Mouse (Mus musculus) liver, embryonic 16.5 days (tissue): ENCODE results near the gene Pigk. TPM values are rescaled to one million over a fixed set of nuclear protein-coding genes. Genes with fewer than 3 reads are reported as not detected.
"Not testable (repeated sequence)": the region's sequence is repeated elsewhere in the genome, so short reads cannot be mapped to it uniquely, and the experiment has no call there.

Source experiments
- ATAC-seq: fragments of 200-750 bp; cut with Nextera tagmentation; 2 replicates; pipeline ENCODE4 v1.8.0; 2017; ENCODE audit warnings: low read depth, mild to moderate bottlenecking, moderate number of reproducible peaks, moderate library complexity
- H3K27ac ChIP-seq: fragments of 300-500 bp; sonication (generic); 2 replicates; pipeline ENCODE4 v1.5.1; 2014; ENCODE audit warnings: mild to moderate bottlenecking, low read length
- H3K27me3 ChIP-seq: fragments of 300-500 bp; sonication (generic); 2 replicates; pipeline ENCODE4 v1.6.1; 2014; ENCODE audit warnings: low read depth, low read length, mixed read lengths; ENCODE audit not compliant: control insufficient read depth, insufficient read depth
- H3K36me3 ChIP-seq: fragments of 300-500 bp; sonication (generic); 2 replicates; pipeline ENCODE4 v1.6.1; 2014; ENCODE audit warnings: mild to moderate bottlenecking; ENCODE audit not compliant: control insufficient read depth, insufficient read depth
- H3K4me1 ChIP-seq: fragments of 300-500 bp; sonication (generic); 2 replicates; pipeline ENCODE4 v1.6.1; 2014; ENCODE audit warnings: low read depth, low read length, mixed read lengths; ENCODE audit not compliant: control insufficient read depth
- H3K4me2 ChIP-seq: fragments of 300-500 bp; sonication (generic); 2 replicates; pipeline ENCODE4 v1.6.1; 2014; ENCODE audit warnings: low read depth, low read length, mixed read lengths
- H3K4me3 ChIP-seq: fragments of 300-500 bp; sonication (generic); 2 replicates; pipeline ENCODE4 v1.5.1; 2014; ENCODE audit warnings: low read depth, mild to moderate bottlenecking, low read length
- H3K9ac ChIP-seq: fragments of 300-500 bp; sonication (generic); 2 replicates; pipeline ENCODE4 v1.6.1; 2014; ENCODE audit warnings: low read depth, low read length
- H3K9me3 ChIP-seq: fragments of 300-500 bp; sonication (generic); replicated peaks from 2 replicates; pipeline ENCODE4 v1.6.1; 2016; ENCODE audit warnings: low read length; ENCODE audit not compliant: control insufficient read depth
- WGBS: fragments of 180-500 bp; shearing (Covaris S2); extraction: QIAGEN DNeasy Blood & Tissue Kit; methylation state at CpG from one replicate; pipeline ENCODE4 v1.1.7; 2014; ENCODE audit not compliant: insufficient replicate concordance; 5-methylcytosine and 5-hydroxymethylcytosine counted together
- polyA plus RNA-seq: library from polyadenylated mRNA; unstranded; fragments of >200 nt; fragmentation: Nextera tagmentation; extraction: Ambion mirVana; gene quantifications from 2 replicates; pipeline ENCODE4 v1.2.1, GENCODE M21; 2015

Pigk gene
- polyA plus RNA-seq, 1 experiment from 2014 or later: 22.1 TPM

DNA sequence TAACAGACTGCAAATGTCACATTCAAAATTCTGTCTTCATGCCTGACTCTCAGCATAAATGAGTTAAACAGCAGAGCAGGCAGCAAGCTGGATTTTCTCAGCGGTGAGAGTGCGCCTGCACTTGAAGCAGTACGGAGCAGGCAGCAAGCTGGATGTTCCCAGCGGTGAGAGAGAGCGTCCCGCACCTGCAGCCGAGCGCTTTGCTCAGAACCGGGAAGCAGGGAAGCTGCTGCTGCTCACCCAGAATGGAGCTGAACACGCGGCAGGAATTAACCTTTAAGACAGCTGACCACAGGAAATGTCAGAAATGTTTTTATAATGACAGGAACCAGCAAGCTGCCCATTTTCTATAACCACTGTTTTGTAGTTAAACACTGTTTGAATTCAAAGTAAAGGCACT lies 53.6 kb downstream of the Pigk start:
- Histone ChIP-seq H3K27me3 (no peaks in the 10 kb centered on the region), H3K4me1 (peaks cover 13% of the 10 kb centered on the region), H3K9ac (no peak overlapping the region), H3K4me3 (no peak overlapping the region), H3K9me3 (no peaks in the 10 kb centered on the region), H3K36me3 (no peaks in the 10 kb centered on the region; the same call in 1 of the 2 replicates), H3K4me2 (no peak overlapping the region), H3K27ac (no peak overlapping the region)
- no peak for ATAC-seq
- 76% methylated on average over 11 of the region's 11 CpGs for WGBS

DNA sequence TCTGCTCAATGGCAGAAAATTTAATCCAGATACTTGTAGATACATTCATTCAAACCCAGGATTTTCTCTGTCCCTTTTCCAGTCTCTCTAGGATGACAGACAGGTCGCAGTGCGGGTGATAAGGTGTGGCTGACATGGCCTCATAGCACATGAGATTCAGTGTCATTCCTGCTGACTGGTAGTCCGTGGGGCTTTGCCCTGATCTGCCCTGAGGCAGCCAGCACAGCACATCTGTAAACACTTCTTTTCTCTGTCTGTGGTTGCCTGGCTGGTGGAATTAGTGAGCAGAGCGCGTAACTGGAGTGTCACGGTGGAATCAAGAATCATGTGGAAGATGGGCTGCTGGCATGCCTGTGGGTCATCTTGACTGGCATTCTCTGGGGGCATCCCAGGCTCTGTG lies 56.2 kb downstream of the Pigk start:
- Histone ChIP-seq H3K27me3 (no peaks in the 10 kb centered on the region), H3K4me2 (no peak overlapping the region), H3K4me1 (peaks cover 1% of the 10 kb centered on the region), H3K36me3 (no peaks in the 10 kb centered on the region; the same call in 1 of the 2 replicates), H3K9me3 (no peaks in the 10 kb centered on the region), H3K27ac (no peak overlapping the region), H3K4me3 (no peak overlapping the region), H3K9ac (no peak overlapping the region)
- ATAC-seq: no peak
- WGBS: 79% methylated on average over 6 of the region's 6 CpGs

- H3K4me3 ChIP-seq: no peak overlapping the region
- no peaks in the 10 kb centered on the region for H3K27me3 ChIP-seq
- ATAC-seq: peak; percentile 61
- 67% methylated on average over 6 of the region's 6 CpGs for WGBS
- no peaks in the 10 kb centered on the region for H3K36me3 ChIP-seq
- H3K9me3 ChIP-seq: no peaks in the 10 kb centered on the region
- H3K4me2 ChIP-seq: no peak overlapping the region
- no peaks in the 10 kb centered on the region for H3K4me1 ChIP-seq
- no peak overlapping the region for H3K9ac ChIP-seq
- no peak overlapping the region for H3K27ac ChIP-seq
These were observed 62.5 kb downstream of the Pigk start for GRCm38 (mm10) chr3:152776363-152776762.

DNA sequence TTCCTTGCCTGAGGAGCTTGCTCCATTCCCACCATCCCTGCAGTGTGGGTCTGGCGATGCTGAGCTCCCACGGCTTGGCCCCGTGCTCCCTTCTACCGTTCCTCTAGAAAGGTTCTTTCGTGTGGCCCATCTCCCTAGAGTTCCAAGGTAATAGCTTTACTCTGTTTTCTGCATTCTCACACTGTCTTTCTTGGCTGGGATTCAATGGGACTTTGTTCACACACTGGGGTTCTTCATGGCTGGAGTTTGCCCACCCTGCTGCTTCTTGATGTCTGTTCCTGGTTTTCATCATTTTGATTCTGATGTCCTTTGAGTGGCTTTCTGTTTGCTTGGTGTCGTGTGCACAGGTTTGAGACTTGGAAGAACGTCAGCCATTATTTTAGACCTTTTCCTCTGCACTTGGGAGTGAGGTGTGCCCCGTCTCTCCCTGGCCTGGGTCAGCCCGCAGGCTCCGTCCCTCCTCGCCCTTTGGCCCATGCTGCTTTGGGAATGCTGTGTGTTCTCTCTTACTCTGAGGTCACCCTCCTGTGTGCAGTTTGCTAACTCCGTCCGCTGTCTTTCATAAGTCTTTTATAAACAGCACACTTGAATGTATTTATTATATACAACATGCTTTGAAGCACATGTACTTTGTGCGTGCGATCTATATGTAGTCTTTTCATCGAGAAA lies 63.1 kb downstream of the Pigk start:
- H3K4me3 ChIP-seq: no peak overlapping the region
- H3K27me3 ChIP-seq: no peaks in the 10 kb centered on the region
- no peak overlapping the region for H3K9ac ChIP-seq
- 70% methylated on average over 16 of the region's 16 CpGs for WGBS
- no peaks in the 10 kb centered on the region for H3K36me3 ChIP-seq
- H3K27ac ChIP-seq: no peak overlapping the region
- peak; percentile 72 for ATAC-seq
- H3K4me1 ChIP-seq: no peaks in the 10 kb centered on the region
- H3K4me2 ChIP-seq: no peak overlapping the region; the same call in 1 of the 2 replicates
- no peaks in the 10 kb centered on the region for H3K9me3 ChIP-seq

GRCm38 (mm10) chr3:152779819-152780218 lies 65.9 kb downstream of the Pigk start:
- Histone ChIP-seq H3K4me1 (no peaks in the 10 kb centered on the region), H3K4me2 (no peak overlapping the region), H3K4me3 (no peak overlapping the region), H3K27ac (no peak overlapping the region), H3K36me3 (no peaks in the 10 kb centered on the region), H3K9ac (no peak overlapping the region), H3K27me3 (no peaks in the 10 kb centered on the region), H3K9me3 (no peaks in the 10 kb centered on the region)
- ATAC-seq: no peak
- WGBS: 79% methylated on average over 4 of the region's 4 CpGs

DNA sequence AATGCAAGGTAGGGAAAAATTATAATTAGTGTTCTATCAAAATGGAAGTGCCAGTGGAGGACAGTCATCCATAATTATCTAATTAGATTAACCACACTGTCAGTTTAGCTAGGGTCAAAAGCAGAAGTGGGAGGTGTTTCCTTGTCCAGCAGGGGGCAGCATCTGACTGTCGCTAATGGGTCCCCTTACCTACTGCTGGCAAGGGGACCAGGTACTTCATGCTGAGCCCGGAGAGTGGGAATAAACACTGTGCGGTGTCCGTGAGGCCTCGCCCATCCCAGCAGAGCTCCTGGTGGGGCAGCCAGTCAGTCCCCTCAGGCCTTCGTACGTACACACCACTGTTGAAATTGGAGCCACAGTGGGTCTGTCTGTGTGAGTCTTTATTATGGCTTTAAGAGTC lies 69.9 kb downstream of the Pigk start:
- ATAC-seq: peak; percentile 62; the same call in 1 of the 2 replicates
- H3K36me3 ChIP-seq: no peaks in the 10 kb centered on the region
- H3K4me2 ChIP-seq: no peak overlapping the region
- no peak overlapping the region for H3K4me3 ChIP-seq
- H3K27ac ChIP-seq: no peak overlapping the region
- 33% methylated on average over 7 of the region's 7 CpGs for WGBS
- no peaks in the 10 kb centered on the region for H3K9me3 ChIP-seq
- H3K27me3 ChIP-seq: no peaks in the 10 kb centered on the region
- no peaks in the 10 kb centered on the region for H3K4me1 ChIP-seq
- H3K9ac ChIP-seq: no peak overlapping the region

- ATAC-seq: not testable (repeated sequence)
These were observed 70.5 kb downstream of the Pigk start for GRCm38 (mm10) chr3:152784353-152784752.

GRCm38 (mm10) chr3:152788301-152788953 lies 74.5 kb downstream of the Pigk start:
- ATAC-seq, H3K9ac ChIP-seq, H3K27me3 ChIP-seq, H3K4me2 ChIP-seq, H3K36me3 ChIP-seq, H3K9me3 ChIP-seq, H3K4me3 ChIP-seq, H3K4me1 ChIP-seq, H3K27ac ChIP-seq: not testable (repeated sequence)
- 69% methylated on average over 5 of the region's 5 CpGs for WGBS

More at GRCm38 (mm10) chr3:152784353-152784752, 70.5 kb downstream of the Pigk start:
- H3K9me3 ChIP-seq, H3K36me3 ChIP-seq, H3K4me3 ChIP-seq, H3K27ac ChIP-seq, H3K4me2 ChIP-seq, H3K4me1 ChIP-seq, H3K9ac ChIP-seq, H3K27me3 ChIP-seq: not testable (repeated sequence)
- 76% methylated on average over 6 of the region's 13 CpGs for WGBS

GRCm38 (mm10) chr3:152792601-152793000 lies 78.7 kb downstream of the Pigk start:
- no peaks in the 10 kb centered on the region; the same call in 1 of the 2 replicates for H3K36me3 ChIP-seq
- 83% methylated on average over 5 of the region's 5 CpGs for WGBS
- no peaks in the 10 kb centered on the region for H3K9me3 ChIP-seq
- H3K4me1 ChIP-seq: no peaks in the 10 kb centered on the region
- H3K4me3 ChIP-seq: no peak overlapping the region
- H3K9ac ChIP-seq: no peak overlapping the region
- no peak overlapping the region for H3K27ac ChIP-seq
- no peaks in the 10 kb centered on the region for H3K27me3 ChIP-seq
- no peak for ATAC-seq
- no peak overlapping the region for H3K4me2 ChIP-seq
